Mouse (Mus musculus) cortical plate, adult 2 months (tissue): ENCODE measurements around the gene Sox6.

ENCODE experiments used
- CTCF ChIP-seq: fragments of 200-500 bp; IDR thresholded peaks from 2 replicates; pipeline ENCODE4 v1.5.1; 2011; ENCODE audit warnings: mild to moderate bottlenecking, control low read depth, low read length; ENCODE audit not compliant: insufficient read depth; ENCODE audit errors: extremely low read depth
- POLR2A ChIP-seq: fragments of 200-500 bp; IDR thresholded peaks from 2 replicates; pipeline ENCODE4 v1.6.1; 2011; ENCODE audit warnings: mild to moderate bottlenecking, low read length, control low read depth; ENCODE audit not compliant: insufficient read depth; ENCODE audit errors: extremely low read depth

GRCm38 (mm10) chr7:115669207-115670004 is 369.2 kb downstream of the Sox6 start:
- no peak for TF ChIP-seq CTCF
- TF ChIP-seq POLR2A, result no peak
